Mouse (Mus musculus): ENCODE data around the gene Lamp3.
"Not testable (repeated sequence)": the region's sequence is repeated elsewhere in the genome, so short reads cannot be mapped to it uniquely, and the experiment has no call there.

- not testable (repeated sequence) for TF ChIP-seq GATA1 (IDR thresholded peaks at IDR 0.05; ENCODE audit: borderline replicate concordance, low read length); FLI1 (IDR thresholded peaks at IDR 0.05; ENCODE audit: low read length)
Measured at GRCm38 (mm10) chr16:19611782-19612181, 94.4 kb downstream of the Lamp3 start, which contains the start of gene Olfr170.
